Mouse (Mus musculus) liver, embryonic 16.5 days (tissue): ENCODE measurements at regions not wholly inside any gene's neighbourhood (a gene's known extent, or its start where the extent isn't known, plus 50 kb on each side); places are given as distances from the start of the nearest gene placed in this dataset.

Source experiments
- ATAC-seq: fragments of 200-750 bp; cut with Nextera tagmentation; 2 replicates; pipeline ENCODE4 v1.8.0; 2017; ENCODE audit warnings: low read depth, mild to moderate bottlenecking, moderate number of reproducible peaks, moderate library complexity
- H3K27ac ChIP-seq: fragments of 300-500 bp; sonication (generic); 2 replicates; pipeline ENCODE4 v1.5.1; 2014; ENCODE audit warnings: mild to moderate bottlenecking, low read length
- H3K27me3 ChIP-seq: fragments of 300-500 bp; sonication (generic); 2 replicates; pipeline ENCODE4 v1.6.1; 2014; ENCODE audit warnings: low read depth, low read length, mixed read lengths; ENCODE audit not compliant: control insufficient read depth, insufficient read depth
- H3K36me3 ChIP-seq: fragments of 300-500 bp; sonication (generic); 2 replicates; pipeline ENCODE4 v1.6.1; 2014; ENCODE audit warnings: mild to moderate bottlenecking; ENCODE audit not compliant: control insufficient read depth, insufficient read depth
- H3K4me1 ChIP-seq: fragments of 300-500 bp; sonication (generic); 2 replicates; pipeline ENCODE4 v1.6.1; 2014; ENCODE audit warnings: low read depth, low read length, mixed read lengths; ENCODE audit not compliant: control insufficient read depth
- H3K4me2 ChIP-seq: fragments of 300-500 bp; sonication (generic); 2 replicates; pipeline ENCODE4 v1.6.1; 2014; ENCODE audit warnings: low read depth, low read length, mixed read lengths
- H3K4me3 ChIP-seq: fragments of 300-500 bp; sonication (generic); 2 replicates; pipeline ENCODE4 v1.5.1; 2014; ENCODE audit warnings: low read depth, mild to moderate bottlenecking, low read length
- H3K9ac ChIP-seq: fragments of 300-500 bp; sonication (generic); 2 replicates; pipeline ENCODE4 v1.6.1; 2014; ENCODE audit warnings: low read depth, low read length
- H3K9me3 ChIP-seq: fragments of 300-500 bp; sonication (generic); replicated peaks from 2 replicates; pipeline ENCODE4 v1.6.1; 2016; ENCODE audit warnings: low read length; ENCODE audit not compliant: control insufficient read depth
- WGBS: fragments of 180-500 bp; shearing (Covaris S2); extraction: QIAGEN DNeasy Blood & Tissue Kit; methylation state at CpG from one replicate; pipeline ENCODE4 v1.1.7; 2014; ENCODE audit not compliant: insufficient replicate concordance; 5-methylcytosine and 5-hydroxymethylcytosine counted together

DNA sequence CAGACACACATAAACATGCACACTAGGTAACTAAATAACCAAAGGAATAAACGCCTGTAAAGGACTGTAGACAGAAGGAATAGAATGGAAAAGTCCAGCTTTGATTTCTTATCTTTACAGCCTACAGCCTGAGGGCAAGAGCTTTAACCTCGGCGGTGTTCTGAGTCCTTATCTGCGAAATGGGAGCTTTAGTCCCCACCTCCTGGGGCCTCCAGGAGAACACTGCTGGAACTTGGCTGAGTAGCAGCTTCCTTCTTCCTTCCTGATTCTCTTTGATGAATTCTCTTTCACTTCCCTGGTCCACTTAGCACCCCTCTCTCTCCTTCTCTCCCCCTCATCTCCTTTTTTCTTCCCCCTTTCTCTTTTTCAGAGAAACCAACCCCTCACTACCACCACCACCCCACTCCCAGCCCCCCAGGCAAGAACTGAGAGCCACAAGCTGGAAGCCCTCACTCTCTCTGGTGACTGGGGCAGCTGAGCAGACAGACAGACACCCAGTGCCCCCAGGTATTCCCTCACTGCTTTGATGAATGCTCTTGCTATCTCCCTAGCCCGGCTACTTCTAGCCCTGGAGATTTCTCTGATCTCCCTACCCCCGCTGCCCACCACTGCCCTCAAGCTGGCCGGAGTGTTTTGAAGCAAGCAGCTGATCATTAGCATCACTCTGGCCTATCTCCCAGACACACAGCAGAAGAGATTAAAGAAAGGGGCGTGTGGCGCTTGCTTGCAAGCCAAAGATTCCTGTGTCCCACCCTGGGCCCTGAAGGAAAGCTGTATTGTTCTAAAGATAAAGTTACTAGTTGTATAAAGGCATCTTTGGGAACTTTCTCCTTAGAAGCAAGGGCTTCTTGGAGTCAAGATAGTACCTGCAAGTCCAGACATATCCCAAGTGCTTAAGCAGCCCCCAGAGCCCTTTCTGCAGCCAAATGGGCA, 81.9 kb upstream of the Tbx3 start:
- Histone ChIP-seq H3K36me3 (no peaks in the 10 kb centered on the region), H3K4me2 (no peak overlapping the region), H3K27me3 (no peaks in the 10 kb centered on the region), H3K27ac (no peak overlapping the region), H3K9me3 (no peaks in the 10 kb centered on the region), H3K4me3 (no peak overlapping the region), H3K9ac (no peak overlapping the region), H3K4me1 (no peaks in the 10 kb centered on the region)
- no peak for ATAC-seq
- 20% methylated on average over 9 of the region's 9 CpGs for WGBS

DNA sequence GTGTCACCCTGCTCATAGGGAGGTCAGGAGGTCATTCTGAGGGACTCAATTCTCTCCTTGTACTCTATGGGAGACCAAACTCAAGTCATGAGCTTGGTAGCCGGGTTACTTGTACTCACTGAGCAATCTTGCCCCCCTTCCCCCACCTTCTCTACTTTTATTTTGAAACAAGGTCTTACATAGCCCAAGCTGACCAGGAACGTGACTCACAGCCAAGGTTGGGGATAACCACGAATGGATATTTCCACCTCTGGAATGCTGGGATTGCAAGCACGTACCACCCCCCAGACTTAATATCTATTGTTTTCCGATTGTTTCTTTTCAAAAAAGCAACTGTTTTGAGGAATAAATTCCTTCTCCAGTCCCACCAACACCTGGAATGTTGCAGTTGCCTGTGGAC, 79.2 kb upstream of the Tbx3 start:
- Histone ChIP-seq H3K9ac (no peak overlapping the region), H3K9me3 (no peaks in the 10 kb centered on the region), H3K4me3 (no peak overlapping the region), H3K36me3 (no peaks in the 10 kb centered on the region), H3K4me1 (no peaks in the 10 kb centered on the region), H3K27me3 (no peaks in the 10 kb centered on the region), H3K4me2 (no peak overlapping the region), H3K27ac (no peak overlapping the region)
- no peak for ATAC-seq
- WGBS: 51% methylated on average over 5 of the region's 5 CpGs

DNA sequence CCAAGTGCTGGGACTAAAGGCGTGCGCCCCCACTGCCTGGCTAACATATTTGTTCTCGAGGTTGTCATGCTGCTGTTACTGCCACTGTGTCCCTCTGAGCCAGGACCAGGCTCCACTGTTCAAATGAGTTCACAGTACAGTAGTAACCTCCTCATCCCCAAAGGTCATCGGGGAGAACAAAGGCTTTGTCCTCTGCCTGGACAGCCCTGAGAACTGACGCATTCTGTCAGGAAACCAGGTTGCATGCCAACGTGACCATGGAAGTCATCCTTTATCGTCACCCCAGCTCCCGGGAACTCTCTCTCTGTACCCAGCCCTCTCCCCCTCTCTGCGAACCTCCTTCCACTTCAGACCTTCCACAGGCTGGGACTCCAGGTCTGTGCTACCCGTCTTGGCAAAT, 77.6 kb upstream of the Tbx3 start:
- Histone ChIP-seq H3K36me3 (no peaks in the 10 kb centered on the region), H3K9me3 (no peaks in the 10 kb centered on the region), H3K27me3 (no peaks in the 10 kb centered on the region), H3K27ac (no peak overlapping the region), H3K4me3 (no peak overlapping the region), H3K4me1 (no peaks in the 10 kb centered on the region), H3K9ac (no peak overlapping the region), H3K4me2 (no peak overlapping the region)
- ATAC-seq: no peak
- WGBS: 56% methylated on average over 10 of the region's 10 CpGs

DNA sequence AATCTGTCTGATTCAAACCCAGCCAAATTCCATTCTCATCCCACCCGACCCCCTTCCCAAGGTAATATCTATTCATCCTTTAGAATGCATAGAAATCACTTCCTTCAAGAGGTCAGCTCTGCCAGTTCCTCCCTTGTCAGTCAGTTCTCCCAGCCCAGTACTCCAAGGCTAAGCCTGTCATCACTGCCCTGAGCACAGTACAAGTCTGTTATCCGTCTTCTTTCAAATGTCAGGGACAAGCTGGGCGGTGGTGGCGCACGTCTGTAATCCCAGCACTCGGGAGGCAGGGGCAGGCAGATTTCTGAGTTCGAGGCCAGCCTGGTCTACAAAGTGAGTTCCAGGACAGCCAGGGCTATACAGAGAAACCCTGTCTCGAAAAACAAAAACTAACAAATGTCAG, 75.9 kb upstream of the Tbx3 start:
- no peak for ATAC-seq
- no peak overlapping the region for H3K4me3 ChIP-seq
- WGBS: 62% methylated on average over 8 of the region's 8 CpGs
- H3K4me2 ChIP-seq: no peak overlapping the region
- H3K27ac ChIP-seq: no peak overlapping the region
- no peaks in the 10 kb centered on the region for H3K9me3 ChIP-seq
- H3K27me3 ChIP-seq: no peaks in the 10 kb centered on the region
- no peaks in the 10 kb centered on the region for H3K36me3 ChIP-seq
- no peak overlapping the region for H3K9ac ChIP-seq
- no peaks in the 10 kb centered on the region for H3K4me1 ChIP-seq

DNA sequence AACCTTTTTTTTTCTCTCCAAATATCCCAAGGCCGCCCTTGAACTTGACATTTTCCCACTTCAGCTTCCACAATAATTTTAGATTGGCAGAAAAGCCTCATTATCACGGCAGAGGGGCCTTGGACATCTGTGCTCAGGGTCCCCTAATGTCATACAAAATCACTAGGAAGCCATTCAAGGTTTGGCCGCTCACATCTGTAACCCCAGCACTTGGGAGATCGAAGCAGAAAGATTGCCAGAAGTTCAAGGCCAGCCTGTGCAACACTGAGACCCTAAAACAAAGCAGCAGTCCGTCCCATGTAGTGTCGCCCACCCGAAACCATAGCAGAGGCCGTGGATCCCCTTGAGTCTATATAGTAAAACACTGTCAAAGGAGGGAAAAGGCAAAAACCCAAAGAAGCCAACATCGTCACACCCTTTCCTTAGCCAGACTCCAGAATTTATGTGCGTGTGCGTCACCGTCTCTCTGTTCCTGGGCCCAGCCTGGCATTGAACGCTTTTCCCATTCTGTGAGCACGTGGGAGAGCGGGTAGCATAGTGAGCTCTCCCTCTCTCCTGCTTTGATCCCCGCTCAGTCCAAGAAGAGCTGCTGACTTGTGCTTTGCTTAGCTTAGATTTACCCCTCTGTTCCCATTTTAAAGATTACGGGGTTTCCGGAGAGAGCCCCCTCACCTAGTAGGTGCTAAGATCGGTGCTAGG, 74.0 kb upstream of the Tbx3 start:
- Histone ChIP-seq H3K4me1 (no peaks in the 10 kb centered on the region), H3K27ac (no peak overlapping the region), H3K9ac (no peak overlapping the region), H3K36me3 (no peaks in the 10 kb centered on the region), H3K27me3 (no peaks in the 10 kb centered on the region), H3K4me2 (no peak overlapping the region), H3K4me3 (no peak overlapping the region), H3K9me3 (no peaks in the 10 kb centered on the region)
- ATAC-seq: no peak
- WGBS: 72% methylated on average over 19 of the region's 19 CpGs

DNA sequence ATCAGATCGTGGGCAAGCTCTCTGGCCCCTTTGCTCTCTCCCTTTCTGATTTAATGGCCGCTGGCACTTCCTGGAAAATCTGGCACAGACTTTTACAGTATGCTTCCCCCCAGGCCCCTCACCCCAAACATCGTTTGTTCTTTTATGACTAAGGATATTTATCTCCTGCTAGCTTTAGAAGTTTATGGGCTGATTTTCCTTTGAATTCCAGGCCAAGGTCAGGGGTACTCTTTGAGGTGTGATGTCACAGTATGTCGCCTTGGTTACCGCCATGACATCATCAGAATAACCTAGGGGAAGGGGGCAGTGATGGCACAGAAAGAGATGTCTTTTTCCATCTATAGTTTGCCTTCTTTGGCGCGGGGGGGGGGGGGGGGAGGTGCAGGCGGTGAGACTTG, 73.5 kb upstream of the Tbx3 start:
- ATAC-seq: no peak
- WGBS: 63% methylated on average over 7 of the region's 8 CpGs

DNA sequence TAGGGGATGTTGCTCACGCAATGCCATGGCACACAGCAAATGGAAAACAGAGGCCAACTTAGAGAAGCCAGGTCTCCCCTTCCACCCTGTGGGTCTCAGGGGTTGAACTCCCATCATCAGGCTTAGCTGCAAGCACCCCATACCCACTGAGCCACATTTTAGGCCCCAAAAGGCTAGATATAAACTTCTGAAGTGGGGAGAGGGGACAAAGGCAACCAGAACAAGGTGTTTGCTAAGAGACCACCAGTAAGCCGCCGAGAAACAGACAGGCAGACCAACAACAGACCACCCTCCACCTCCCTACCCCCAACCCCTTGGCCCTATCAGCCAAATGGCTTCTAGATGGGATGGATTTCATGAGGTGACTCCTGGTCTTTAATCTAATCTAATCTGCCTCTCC, 72.9 kb upstream of the Tbx3 start:
- H3K4me2 ChIP-seq: no peak overlapping the region
- no peaks in the 10 kb centered on the region for H3K27me3 ChIP-seq
- no peak for ATAC-seq
- no peak overlapping the region for H3K9ac ChIP-seq
- no peaks in the 10 kb centered on the region for H3K4me1 ChIP-seq
- no peaks in the 10 kb centered on the region for H3K36me3 ChIP-seq
- H3K27ac ChIP-seq: no peak overlapping the region
- no peak overlapping the region for H3K4me3 ChIP-seq
- no peaks in the 10 kb centered on the region for H3K9me3 ChIP-seq
- WGBS: 69% methylated on average over 3 of the region's 3 CpGs

More for the DNA sequence above, 73.5 kb upstream of the Tbx3 start:
- Histone ChIP-seq H3K9ac (no peak overlapping the region), H3K4me2 (no peak overlapping the region), H3K4me1 (no peaks in the 10 kb centered on the region), H3K4me3 (no peak overlapping the region), H3K27ac (no peak overlapping the region), H3K9me3 (no peaks in the 10 kb centered on the region), H3K27me3 (no peaks in the 10 kb centered on the region), H3K36me3 (no peaks in the 10 kb centered on the region)

DNA sequence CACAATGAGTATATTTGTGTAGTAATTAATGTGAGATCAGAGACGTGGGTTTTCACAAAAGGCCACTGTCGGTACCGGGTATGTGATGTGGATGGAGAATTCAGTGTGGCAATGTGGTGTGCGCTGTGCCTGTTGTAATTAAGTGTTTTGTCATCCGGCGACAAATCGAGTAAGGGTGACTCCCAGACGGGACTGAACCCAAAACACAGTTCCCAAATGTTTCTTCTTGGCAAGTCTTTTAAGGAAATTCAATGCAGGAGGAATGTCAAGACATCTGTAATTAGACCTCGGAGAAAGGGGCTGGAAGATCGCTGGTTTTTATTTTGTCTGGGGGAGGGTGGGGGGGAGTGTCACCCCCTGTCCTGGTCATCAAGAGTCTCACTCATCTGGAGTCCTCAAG, 72.3 kb upstream of the Tbx3 start:
- Histone ChIP-seq H3K27me3 (no peaks in the 10 kb centered on the region), H3K27ac (no peak overlapping the region), H3K4me3 (no peak overlapping the region), H3K36me3 (no peaks in the 10 kb centered on the region), H3K9ac (no peak overlapping the region), H3K4me2 (no peak overlapping the region), H3K9me3 (no peaks in the 10 kb centered on the region), H3K4me1 (no peaks in the 10 kb centered on the region)
- ATAC-seq: no peak
- 73% methylated on average over 10 of the region's 10 CpGs for WGBS

DNA sequence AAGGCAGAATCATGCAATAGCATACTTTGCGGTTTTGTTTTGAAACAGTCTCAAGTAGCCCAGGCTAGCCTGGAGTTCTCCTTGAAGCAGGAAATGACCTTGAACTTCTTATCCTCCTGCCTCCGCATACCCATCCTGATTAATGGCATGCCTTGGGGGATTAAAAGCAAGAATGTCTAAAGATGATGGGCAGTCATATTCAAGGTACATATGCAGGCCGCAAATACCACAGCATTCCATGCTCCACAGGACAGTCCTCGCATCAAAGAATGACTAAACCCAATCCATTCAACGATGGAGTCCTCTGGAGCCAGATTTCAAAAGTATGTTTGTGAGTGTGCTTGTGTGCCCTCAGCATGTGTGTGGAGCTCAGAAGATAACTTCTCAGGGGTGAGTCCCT, 69.1 kb upstream of the Tbx3 start:
- H3K27me3 ChIP-seq: no peaks in the 10 kb centered on the region
- 66% methylated on average over 5 of the region's 5 CpGs for WGBS
- H3K4me3 ChIP-seq: no peak overlapping the region
- no peaks in the 10 kb centered on the region for H3K9me3 ChIP-seq
- no peak for ATAC-seq
- H3K4me2 ChIP-seq: no peak overlapping the region
- H3K27ac ChIP-seq: no peak overlapping the region
- H3K9ac ChIP-seq: no peak overlapping the region
- H3K36me3 ChIP-seq: no peaks in the 10 kb centered on the region
- H3K4me1 ChIP-seq: no peaks in the 10 kb centered on the region
